Mouse (Mus musculus): ENCODE results near the gene Rnpc3.

DNA sequence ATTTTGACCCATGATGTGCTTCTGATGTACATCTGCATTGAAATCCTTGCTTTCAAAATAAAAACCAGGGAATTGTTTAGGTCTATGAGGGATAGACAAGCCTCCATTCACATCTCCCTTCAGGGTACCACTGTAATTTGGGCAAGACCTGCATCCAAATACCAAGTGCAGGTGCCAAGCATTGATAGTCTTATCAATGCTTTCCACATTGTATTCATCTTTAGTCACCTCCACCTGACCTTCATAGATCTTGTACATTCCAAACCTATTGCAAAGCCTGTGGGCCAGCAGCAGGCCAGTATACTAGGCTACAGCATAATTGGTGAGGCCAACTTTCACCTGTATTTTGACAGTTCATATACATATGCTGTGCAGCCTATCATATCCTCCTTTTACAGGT, 1.7 kb upstream of the Rnpc3 start:
- no peak for TF ChIP-seq CTCF (IDR thresholded peaks at IDR 0.05; ENCODE audit: control insufficient read depth, insufficient read depth, insufficient replicate concordance, low read depth, low read length)
- no peak for TF ChIP-seq POLR2A (IDR thresholded peaks at IDR 0.05; ENCODE audit: control insufficient read depth, low read depth, low read length)

All from testis, adult 2 months (tissue).